Mouse (Mus musculus): ENCODE data around the gene Tha1.
A peak's percentile ranks its signal among the peaks of the same experiment; 100 is the strongest.

Gene Tha1

GRCm38 (mm10) chr11:117881787-117882186 lies 8.5 kb upstream of the Tha1 start:
- no peak for DNase-seq (ENCODE audit: extremely low spot score, low read depth, low spot score)

GRCm38 (mm10) chr11:117880977-117881358 lies 7.7 kb upstream of the Tha1 start:
- DNase-seq (ENCODE audit: extremely low spot score, low read depth, low spot score): no peak

GRCm38 (mm10) chr11:117880336-117880976 lies 7.2 kb upstream of the Tha1 start:
- DNase-seq (ENCODE audit: extremely low spot score, low read depth, low spot score): no peak

GRCm38 (mm10) chr11:117879676-117880075 lies 6.4 kb upstream of the Tha1 start:
- no peak for DNase-seq (ENCODE audit: extremely low spot score, low read depth, low spot score)

GRCm38 (mm10) chr11:117878892-117879291 lies 5.6 kb upstream of the Tha1 start:
- DNase-seq (ENCODE audit: extremely low spot score, low read depth, low spot score): no peak

- no peak for DNase-seq (ENCODE audit: extremely low spot score, low read depth, low spot score)
Observed at GRCm38 (mm10) chr11:117877917-117878745, 4.8 kb upstream of the Tha1 start.

- DNase-seq (ENCODE audit: extremely low spot score, low read depth, low spot score): no peak
Observed at GRCm38 (mm10) chr11:117875681-117876080, 2.4 kb upstream of the Tha1 start.

- no peak for DNase-seq (ENCODE audit: extremely low spot score, low read depth, low spot score)
Observed at GRCm38 (mm10) chr11:117874419-117874818, 1.1 kb upstream of the Tha1 start.

- DNase-seq (ENCODE audit: extremely low spot score, low read depth, low spot score): no peak
Observed at GRCm38 (mm10) chr11:117871911-117872584, 1.2 kb downstream of the Tha1 start.

- no peak for DNase-seq (ENCODE audit: extremely low spot score, low read depth, low spot score)
Observed at GRCm38 (mm10) chr11:117871376-117871775, 1.9 kb downstream of the Tha1 start.

- DNase-seq (ENCODE audit: extremely low spot score, low read depth, low spot score): peak; percentile 75
Observed at GRCm38 (mm10) chr11:117870688-117871365, 2.5 kb downstream of the Tha1 start.

GRCm38 (mm10) chr11:117865988-117866387 lies 7.3 kb downstream of the Tha1 start:
- DNase-seq (ENCODE audit: extremely low spot score, low read depth, low spot score): no peak

- no peak for DNase-seq (ENCODE audit: extremely low spot score, low read depth, low spot score)
Observed at GRCm38 (mm10) chr11:117864805-117865204, 8.5 kb downstream of the Tha1 start.

GRCm38 (mm10) chr11:117863174-117863856 lies 10.0 kb downstream of the Tha1 start:
- DNase-seq (ENCODE audit: extremely low spot score, low read depth, low spot score): no peak

- DNase-seq (ENCODE audit: extremely low spot score, low read depth, low spot score): no peak
Observed at GRCm38 (mm10) chr11:117860601-117861000, 12.7 kb downstream of the Tha1 start, which contains the start of gene Tmem235. Tmem235 (plus strand) TSS chr11:117860752.

- no peak for DNase-seq (ENCODE audit: extremely low spot score, low read depth, low spot score)
Observed at GRCm38 (mm10) chr11:117858392-117858791, 14.9 kb downstream of the Tha1 start.

- DNase-seq (ENCODE audit: extremely low spot score, low read depth, low spot score): no peak
Observed at GRCm38 (mm10) chr11:117857462-117857861, 15.8 kb downstream of the Tha1 start.

GRCm38 (mm10) chr11:117855975-117856374 lies 17.3 kb downstream of the Tha1 start:
- DNase-seq (ENCODE audit: extremely low spot score, low read depth, low spot score): no peak

- no peak for DNase-seq (ENCODE audit: extremely low spot score, low read depth, low spot score)
Observed at GRCm38 (mm10) chr11:117855360-117855759, 17.9 kb downstream of the Tha1 start.

- DNase-seq (ENCODE audit: extremely low spot score, low read depth, low spot score): no peak
Observed at GRCm38 (mm10) chr11:117854241-117854640, 19.0 kb downstream of the Tha1 start.

GRCm38 (mm10) chr11:117852875-117853274 lies 20.4 kb downstream of the Tha1 start:
- DNase-seq (ENCODE audit: extremely low spot score, low read depth, low spot score): no peak
